Mouse (Mus musculus) layer of hippocampus, postnatal 36 days (tissue): ENCODE results near the gene Kcnn1. TPM values are rescaled to one million over a fixed set of nuclear protein-coding genes. Genes with fewer than 3 reads are reported as not detected.

Experiments used
- DNase-seq, 2 experiments: peaks; one replicate each; pipeline ENCODE4 v3.0.0; 2022
- total RNA-seq, 2 experiments: library from RNA; stranded (reverse); gene quantifications; 2 replicates each; pipeline ENCODE4 v1.2.3; 2021

Gene Kcnn1
- total RNA-seq, 2 experiments from 2014 or later: 16.9 to 17.7 TPM

- DNase-seq: no peak
These were observed 3.0 kb upstream of the Kcnn1 start for GRCm38 (mm10) chr8:70866001-70866520.

DNA sequence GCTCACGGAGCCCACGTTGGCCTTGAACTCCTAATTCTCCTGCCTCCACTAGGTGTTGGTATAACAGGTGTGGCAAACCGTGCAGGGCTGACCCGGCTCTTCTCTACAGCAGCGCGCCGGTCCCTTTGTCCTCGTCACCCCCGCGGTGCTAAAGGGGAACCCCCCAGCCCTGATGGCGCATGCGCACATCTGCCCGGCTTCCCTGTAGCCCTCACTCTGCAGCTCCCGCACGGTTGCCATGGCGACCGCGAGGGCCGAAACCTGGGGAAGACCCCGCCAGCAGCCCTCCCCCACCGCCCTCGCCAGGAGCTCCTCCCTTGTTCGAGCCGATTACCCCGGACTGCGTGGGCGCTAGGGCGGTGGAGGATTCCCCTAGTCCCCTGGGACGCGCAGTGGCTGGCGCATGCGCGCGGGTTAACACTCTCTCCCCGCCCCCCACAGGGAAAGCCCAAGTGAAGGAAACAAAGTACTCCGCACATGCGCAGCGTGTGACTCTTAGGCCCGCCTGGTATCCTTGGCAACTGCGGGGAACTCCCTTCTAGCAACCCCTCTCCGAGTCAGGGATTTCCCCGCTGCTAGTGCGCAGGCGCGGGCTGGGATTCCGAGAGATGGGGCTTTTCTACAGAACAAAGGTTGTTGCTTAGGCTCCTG is 2.4 kb upstream of the Kcnn1 start:
- DNase-seq: peak; percentile 99

DNA sequence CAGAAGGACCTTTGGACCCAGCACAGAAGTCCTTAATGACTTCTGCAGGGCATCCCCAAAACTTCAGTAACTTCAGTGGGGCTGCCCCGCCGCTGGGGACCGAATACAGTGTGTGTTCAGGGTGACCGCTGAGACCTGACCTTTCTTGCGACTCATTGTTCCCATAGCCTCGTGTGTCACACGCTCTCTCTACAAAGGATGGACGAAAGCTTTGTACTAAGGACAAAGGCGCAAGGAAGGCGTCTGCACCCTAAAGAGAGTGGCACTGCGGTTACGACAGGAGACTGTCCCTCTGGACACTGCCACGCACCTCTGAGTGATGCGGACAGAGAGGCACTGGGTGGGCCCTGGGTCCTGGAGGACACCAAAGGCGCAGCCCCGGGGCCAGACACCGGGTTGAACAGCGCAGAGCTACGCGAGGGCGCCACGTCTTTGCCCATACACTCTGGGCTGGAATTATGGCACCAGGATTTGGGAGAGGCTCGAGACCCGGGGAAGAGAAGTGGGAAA is 1.7 kb upstream of the Kcnn1 start:
- DNase-seq: peak; percentile 40 to 42

DNA sequence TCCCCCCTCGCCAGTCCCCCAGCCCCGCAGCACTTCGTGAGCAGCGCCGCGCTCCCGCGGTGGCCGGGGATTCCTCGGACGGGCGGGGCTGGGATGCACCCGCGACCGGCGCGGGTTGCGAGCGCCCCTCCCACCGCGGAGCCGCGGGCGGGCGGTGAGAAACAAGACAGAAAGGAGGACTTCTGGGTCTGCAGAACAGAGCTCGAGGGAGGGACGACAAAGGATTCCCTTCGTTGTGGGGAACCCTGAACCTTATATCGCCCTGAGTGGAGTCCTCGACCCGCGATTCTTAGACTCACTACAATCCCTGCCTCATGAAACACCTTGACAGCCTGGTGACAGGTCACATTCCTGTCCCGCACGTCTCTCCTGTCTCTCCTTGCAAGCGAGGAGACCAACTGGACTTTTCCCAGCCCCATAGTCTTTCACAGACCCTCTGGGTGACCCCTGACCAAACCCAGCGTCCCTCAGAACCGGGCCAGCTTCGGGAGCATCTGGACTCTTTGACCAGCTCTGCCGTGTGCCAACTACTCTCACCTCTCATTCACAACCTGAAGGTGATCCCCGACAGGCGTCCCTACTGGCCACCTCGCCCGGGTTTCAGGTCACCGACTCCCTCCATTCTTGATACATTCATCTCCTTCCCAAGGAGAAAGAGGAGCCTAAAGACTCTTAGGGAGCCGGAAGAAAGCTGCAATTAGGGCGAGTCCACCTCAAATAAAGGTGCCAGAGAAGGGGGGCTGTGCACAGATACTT is 1.1 kb upstream of the Kcnn1 start:
- DNase-seq: no peak

- no peak for DNase-seq
These were observed 5.5 kb downstream of the Kcnn1 start for GRCm38 (mm10) chr8:70857516-70857915.

DNA sequence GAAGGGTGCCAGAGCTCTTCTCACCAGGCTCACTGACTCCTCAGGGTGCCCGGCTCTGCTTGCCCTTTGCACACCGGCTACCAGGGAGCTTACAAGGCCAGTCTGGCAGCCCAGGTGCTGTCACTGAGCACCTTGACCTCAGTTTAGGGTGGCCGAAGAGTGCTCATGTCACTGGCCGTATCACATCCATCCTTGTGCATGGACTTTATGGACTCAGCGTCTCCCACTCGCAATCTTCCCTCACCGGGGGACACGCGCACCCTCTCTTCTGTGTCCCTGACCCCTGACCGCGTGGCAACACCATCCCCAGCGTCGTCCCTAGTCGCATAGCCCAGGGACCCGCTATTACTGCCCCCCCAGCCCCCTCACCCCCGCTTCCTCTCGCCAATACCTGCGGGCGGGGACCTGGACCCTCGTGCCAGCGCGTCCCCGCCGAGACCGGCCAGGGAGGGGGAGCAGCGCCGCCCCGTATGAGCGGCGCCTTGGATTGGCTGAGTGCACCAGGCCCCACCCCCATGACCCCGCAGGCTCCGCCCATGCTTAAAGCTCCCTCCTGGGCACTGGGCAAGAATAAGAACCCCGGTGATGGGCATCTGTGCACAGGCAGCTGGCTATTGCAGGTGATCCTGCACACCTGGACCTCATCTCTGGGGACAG is 6.4 kb downstream of the Kcnn1 start:
- DNase-seq: peak; percentile 74 to 79

GRCm38 (mm10) chr8:70856028-70856427 is 7.0 kb downstream of the Kcnn1 start:
- no peak for DNase-seq

DNA sequence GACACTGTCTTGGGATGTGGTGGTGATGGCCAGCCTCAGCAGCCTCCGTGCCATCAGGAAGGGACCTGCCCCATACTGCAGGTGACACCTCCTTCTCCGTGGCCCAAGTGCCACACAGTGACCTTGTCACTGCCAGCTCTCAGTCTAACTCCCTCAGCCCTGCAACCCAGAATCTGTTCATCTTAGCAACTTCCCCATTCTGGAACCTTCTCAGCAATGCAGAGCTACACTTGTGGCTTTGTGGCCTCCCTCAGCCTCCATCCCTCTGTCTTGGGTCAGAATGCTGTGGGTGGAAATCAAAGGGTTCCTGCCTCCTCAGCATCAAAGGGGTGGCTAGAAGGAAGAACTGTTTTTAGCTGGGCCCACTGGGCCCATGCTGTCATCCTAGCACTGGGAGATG is 9.2 kb downstream of the Kcnn1 start:
- no peak for DNase-seq

- no peak for DNase-seq
These were observed 10.3 kb downstream of the Kcnn1 start for GRCm38 (mm10) chr8:70852595-70853231.

DNA sequence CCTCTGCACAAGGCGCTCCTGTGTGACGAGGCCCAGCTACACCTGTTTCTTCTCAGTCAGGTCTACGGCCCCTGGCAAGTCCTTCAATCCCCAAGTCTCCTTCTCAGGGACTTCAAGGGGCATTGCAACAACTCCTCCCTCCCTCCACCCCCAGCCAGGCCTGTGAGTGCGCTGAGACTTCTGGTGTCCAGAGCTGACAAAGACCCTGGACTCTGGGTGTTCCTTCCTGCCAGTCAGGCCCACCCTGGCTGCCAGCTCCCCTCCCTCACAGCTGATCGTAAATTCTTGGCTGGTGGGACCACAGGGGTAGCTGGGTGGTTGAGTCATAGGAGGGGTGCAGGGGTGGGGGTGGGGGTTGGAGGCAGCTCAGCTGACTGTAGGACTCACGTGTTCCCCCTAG is 11.2 kb downstream of the Kcnn1 start:
- no peak for DNase-seq

DNA sequence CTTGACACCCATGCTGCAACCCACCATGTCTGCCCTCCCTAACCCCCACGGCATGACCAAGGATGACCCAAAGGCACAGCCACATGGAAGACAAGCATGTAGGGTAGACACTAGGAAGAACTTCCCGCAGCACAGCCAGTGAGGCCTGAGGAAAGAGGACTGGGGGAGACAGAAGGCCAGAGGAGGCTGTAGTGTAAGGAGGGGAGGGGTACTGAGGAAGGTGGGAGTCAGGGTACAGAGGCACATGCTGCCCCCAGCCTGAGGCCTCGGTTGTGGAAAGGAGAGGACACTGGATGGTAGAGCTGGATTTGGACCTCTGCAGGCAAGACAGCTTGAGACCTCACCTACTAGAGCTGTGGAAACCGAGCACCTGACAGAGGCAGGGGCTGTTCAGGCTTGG is 12.1 kb downstream of the Kcnn1 start:
- DNase-seq: no peak

DNA sequence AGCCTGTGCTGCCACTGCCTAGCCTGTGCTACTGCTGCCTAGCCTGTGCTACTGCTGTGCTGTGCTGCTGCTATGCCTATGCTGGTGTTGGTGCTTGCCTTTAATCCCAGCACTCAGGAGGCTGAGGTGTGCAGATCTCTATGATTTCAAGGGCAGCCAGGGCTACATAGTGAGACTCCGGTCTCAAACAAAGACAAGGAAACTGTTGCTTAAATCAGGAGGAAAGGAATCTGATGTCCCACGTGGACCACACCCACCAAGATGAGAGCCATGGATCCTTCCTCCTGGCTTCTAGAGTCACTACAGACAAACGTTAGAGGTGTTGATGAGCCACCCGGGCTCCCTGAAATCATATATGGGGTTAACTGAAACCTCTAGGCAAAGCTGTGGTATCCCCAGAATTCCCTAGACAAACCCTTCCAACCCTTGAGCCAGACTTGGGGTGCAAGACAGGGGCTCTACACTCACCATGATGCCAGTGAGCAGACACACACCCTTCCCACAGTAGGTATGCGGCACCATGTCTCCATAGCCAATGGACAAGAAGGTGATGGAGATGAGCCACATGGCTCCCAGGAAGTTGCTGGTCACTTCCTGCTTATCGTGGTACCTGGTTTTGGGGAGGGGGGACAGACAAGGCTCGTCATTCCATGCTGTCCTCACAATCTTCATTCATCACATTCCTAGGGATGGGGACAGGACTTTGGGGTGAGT is 12.8 kb downstream of the Kcnn1 start:
- no peak for DNase-seq

- DNase-seq: no peak
These were observed 13.6 kb downstream of the Kcnn1 start for GRCm38 (mm10) chr8:70849333-70849990.

DNA sequence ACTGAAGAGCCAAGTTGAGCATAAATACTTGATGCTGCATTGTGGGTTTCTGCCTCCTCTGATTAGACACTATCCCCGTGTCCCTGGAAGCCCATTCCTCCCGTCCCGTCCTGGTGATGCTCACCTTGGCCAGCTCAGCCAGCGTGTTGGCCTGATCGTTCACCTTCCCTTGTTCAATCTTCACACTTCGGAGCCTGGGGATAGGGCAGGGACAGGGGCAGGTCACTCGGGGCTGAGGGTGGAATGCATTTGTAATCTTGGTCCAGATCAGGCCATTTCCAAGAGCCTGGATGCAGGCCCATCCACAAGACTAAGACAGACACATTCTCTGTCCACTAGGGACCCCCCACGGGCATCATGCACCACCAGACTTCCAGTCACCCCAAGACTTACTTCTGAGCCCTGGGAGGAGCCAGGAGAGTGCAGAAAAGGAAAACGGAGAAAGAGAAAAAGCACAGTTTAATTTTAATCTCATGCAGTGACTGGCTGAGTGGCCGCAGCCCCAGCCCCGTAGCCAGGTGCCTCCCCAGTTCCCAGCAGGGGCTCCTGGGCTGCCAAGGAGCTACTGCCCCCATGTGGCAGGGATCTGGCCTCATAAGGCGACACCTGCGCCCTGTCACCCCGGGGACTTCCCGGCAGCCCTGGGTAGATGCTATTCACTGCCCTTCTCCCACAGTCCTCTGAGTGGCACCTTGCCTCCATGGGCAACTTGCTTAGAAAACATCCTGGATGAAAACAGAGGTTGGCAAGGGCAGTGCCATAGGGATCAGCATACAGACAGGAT is 16.5 kb downstream of the Kcnn1 start:
- no peak for DNase-seq

- no peak for DNase-seq
These were observed 17.9 kb downstream of the Kcnn1 start for GRCm38 (mm10) chr8:70845108-70845507.

DNA sequence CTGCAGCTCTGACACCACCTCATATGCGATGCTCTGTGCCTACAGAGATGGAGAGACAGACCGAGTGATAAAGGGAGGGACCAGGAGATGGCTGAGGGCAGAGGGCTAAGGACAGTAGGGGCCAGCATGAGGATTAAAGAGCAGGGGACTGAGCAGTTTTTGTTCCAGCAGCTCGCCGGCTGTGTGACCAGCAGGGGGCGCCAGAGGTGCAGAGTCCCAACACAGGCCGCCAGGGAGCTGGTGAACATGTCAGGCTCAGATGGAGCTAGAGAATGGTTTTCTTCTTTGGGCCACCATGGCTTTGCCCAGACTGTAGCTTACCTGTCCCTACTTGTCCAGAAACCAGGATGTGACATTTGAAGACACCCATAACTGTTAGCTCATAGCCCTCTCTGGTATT is 18.5 kb downstream of the Kcnn1 start:
- peak; percentile 82 to 83 for DNase-seq

DNA sequence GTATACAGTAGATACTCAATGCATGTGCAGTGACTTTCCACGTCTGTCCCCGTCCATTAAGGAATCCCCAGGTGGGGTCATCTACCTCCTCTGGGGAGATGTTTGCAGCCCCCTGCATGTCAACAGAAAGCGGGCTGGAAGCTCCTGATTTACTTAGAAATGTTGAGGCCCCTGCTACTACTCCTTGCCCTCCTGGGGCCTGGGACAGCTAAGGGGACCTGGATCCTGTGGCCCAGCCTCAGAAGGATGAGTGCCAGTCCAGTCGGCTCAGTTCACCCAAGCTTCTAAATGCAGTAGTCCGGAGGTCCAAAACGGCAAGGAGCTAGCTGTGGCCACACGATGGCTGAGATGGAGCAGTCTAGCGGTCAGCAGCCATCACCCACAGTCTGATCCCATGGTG is 19.1 kb downstream of the Kcnn1 start:
- DNase-seq: no peak

DNA sequence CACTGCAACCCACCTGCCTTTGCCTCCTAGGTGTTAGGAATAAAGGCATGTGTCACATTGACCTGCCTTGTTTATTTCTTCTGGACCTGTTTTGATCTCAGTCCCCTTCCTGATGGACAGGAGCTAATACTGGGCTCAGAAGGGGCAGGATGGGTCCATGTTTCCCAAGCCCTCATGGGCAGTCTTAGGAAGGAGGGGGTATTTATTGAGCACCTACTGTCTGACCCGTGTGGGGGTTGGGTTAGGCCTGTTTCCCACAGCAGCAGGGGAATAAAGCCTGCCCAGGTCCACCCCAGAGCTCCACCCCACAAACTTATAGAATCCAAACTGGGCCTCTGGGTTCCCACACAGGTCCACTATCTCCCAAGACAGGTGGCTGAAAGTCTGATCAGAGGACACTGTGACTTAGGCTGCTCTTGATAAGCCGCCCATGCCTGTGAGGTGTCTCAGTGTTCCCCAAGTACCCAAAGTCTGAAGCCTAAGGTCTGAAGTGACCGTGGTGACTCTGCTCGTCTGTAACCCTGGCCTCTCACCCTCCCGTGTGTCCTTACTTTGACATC is 19.8 kb downstream of the Kcnn1 start:
- no peak for DNase-seq

GRCm38 (mm10) chr8:70842484-70842883 is 20.6 kb downstream of the Kcnn1 start:
- DNase-seq: no peak
